Mouse (Mus musculus): Measurements from ENCODE around the gene Slc34a2.
A peak's percentile ranks its signal among the peaks of the same experiment; 100 is the strongest.

The Slc34a2 gene

DNA sequence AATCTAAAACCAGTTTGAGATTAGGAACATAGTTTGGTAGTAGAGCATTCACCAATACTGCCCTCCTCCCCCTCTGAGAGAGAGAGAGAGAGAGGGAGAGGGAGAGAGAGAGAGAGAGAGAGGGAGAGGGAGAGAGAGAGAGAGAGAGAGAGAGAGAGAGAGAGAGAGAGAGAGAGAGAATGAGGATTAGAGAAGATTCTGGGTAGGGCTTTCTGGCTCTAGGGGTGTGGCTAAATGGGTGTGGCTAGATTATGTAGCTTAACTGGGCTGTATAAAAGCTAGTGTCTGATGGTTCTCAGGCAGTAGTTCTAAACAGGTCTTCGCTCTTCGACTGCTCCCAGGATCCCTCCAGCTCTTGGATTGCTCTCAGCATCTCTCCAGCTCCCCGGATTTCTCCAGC, at the start of gene Slc34a2:
Gene Slc34a2 (plus strand): TSS at position 301 of the 400 bp plus-strand sequence.
- DNase-seq = no peak

DNA sequence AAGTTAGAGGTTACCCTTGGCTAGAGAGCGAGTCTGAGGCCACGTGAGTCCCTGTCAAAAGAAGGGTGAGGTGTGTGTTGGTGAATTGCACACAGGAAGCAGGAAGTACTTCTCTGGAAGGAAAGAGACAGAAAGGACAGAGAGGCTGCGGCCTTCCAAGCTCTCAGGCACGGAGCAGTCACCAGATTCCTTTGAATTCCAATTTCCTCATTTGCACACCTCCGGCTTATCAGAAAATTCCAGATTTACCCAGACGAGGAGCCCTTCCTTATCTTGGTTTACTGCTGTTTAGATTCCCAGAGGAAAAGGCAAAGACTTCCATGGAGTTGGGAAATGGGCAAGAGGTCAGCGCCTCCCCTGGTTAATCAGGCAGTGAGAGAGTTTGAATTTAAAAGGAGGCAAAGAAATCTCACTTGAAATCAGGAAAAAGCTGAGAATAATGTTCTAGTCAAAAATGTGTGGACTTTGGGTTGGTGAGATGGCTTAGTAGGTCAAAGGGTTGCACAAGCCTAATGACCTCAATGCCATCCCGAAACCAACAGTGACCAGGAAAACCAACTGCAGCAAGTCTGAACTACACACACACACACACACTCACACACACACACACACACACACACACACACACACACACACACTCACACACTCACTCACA, 47.1 kb upstream of the Slc34a2 start:
- no peak for DNase-seq

- no peak for DNase-seq
These were observed 45.5 kb upstream of the Slc34a2 start for GRCm38 (mm10) chr5:52992210-52992897.

DNA sequence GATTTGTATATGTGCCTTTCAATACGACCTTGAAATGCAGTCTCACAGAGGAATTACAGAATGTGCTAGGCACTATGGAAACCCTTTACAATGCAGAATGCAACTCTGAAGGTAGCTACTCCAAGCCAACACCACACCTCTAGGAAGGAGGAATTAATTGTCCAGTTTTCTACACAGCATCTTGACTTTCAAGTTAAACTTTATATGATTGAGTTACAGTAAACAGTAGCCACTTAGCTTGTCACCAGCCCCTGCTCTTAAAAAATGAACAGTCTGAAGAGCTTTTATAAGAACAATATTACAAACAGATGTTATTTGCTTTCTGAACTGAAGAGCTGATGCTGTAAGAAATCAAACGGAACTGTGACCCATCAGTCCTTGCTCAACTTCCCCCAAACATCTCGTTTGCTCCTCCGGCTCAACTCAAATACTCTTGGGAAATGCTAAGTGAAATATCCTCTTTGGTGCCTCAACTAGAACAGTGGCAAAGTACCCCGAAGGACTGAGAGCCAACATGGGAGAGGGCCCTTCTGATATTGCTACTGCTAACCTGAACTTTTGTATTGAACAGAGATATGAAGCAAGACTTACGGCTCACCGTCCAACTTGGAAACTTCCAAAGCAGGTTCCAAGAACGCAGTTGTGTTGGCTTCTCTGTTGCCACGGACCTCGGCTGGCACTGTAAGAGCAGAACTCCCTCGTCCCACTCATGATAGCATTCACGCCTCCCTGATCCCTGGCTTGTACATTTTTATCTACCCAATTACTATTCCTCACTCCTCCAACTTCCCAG, 44.2 kb upstream of the Slc34a2 start:
- DNase-seq = no peak

- no peak for DNase-seq
These were observed 42.4 kb upstream of the Slc34a2 start for GRCm38 (mm10) chr5:52995461-52995860.

GRCm38 (mm10) chr5:52996145-52996544, 41.7 kb upstream of the Slc34a2 start:
- DNase-seq = no peak

GRCm38 (mm10) chr5:52996601-52997000, 41.3 kb upstream of the Slc34a2 start:
- no peak for DNase-seq

- DNase-seq = no peak
These were observed 40.8 kb upstream of the Slc34a2 start for GRCm38 (mm10) chr5:52997032-52997431.

DNA sequence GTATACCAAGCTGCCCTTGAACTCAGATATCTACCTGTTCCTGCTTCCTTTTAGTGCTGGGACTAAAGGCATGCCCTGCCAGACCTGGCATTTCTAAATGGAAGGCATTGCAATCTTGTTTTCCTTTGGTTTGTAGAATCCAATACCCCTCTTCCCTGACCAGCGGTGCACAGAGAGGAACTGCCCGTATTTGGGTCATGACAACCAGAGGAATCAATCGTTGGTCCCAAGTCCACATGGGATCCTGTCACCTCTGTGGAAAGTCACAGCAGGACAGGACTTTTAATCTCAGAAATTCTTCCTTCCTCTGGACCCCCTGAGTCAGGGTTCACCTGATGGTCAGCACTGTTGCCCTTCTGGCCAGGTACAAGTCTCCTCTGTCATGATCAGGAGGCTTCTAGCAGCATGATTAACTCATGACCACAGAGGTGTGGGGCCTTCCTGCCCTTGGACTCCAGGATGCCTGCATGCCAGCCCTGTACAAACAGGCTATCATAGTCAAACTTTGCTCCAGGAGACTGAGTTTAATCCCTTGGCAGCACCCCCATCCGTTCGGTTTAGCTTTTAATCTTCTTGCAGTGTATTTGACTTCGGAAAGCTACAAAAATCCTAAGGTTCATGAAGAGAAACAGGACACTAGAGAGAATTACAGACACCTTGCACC, 39.7 kb upstream of the Slc34a2 start:
- no peak for DNase-seq

DNA sequence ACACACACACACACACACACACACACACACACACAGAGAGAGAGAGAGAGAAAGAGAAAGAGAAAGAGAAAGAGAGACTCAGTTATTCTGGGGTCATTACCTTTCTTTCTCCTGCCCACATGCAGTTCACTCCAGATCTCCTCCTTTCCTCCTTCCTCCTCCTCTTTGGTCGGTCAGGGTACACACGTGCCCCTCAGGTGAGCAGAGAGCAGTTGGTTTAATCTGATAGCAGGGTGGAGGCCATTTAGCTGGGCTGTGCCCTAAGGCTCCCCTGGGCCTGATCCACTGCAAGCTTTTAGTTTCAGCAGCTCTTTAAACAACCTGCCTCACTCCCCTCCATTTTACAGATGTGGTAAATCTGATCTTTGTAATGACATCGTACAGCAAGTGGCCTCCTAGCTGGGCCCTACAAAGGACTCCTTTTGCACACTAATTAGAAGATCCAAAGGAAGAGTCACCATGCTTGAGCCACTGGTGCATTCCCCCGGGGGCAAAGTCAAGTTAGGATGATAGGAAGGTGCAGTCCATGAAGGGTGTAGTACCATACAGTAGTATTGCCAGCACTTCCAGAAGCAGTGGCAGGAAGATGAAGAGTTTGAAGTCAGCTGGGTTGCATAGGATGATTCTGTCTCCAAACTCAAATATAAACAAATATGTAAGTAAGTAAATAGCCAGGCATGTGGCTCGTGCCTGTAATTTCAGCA, 37.6 kb upstream of the Slc34a2 start:
- DNase-seq = no peak

DNA sequence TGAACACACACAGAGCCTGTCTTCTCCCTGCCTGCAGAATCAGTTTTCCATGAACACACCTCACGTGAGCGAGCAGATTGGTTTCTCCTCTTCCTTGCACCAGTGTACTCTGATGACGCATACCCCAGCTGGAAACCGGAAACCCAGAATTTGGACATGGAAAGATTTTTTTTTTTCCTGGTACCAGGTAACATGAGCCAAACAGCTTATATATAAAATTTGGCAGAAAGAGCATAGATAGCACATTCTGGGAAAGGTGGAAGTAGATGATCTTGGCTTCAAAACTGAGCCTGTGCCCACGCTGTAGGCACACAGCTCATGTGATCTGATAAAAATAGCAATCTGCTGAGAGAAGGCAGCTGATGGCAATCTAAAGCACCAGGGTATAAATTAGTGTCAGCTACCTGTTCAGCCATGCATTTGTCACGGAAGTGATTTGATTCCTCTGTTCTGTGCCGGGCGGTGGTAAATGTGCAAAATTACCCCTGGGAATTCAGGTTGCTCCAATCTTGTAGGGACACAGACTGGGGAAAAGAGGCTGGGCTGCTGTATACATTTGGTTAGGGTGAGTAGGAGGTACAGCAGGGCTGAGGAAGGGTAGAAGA, 35.2 kb upstream of the Slc34a2 start:
- DNase-seq = peak; percentile 73

- no peak for DNase-seq
These were observed 34.4 kb upstream of the Slc34a2 start for GRCm38 (mm10) chr5:53003495-53003894.

GRCm38 (mm10) chr5:53003981-53004380, 33.9 kb upstream of the Slc34a2 start:
- DNase-seq = no peak

DNA sequence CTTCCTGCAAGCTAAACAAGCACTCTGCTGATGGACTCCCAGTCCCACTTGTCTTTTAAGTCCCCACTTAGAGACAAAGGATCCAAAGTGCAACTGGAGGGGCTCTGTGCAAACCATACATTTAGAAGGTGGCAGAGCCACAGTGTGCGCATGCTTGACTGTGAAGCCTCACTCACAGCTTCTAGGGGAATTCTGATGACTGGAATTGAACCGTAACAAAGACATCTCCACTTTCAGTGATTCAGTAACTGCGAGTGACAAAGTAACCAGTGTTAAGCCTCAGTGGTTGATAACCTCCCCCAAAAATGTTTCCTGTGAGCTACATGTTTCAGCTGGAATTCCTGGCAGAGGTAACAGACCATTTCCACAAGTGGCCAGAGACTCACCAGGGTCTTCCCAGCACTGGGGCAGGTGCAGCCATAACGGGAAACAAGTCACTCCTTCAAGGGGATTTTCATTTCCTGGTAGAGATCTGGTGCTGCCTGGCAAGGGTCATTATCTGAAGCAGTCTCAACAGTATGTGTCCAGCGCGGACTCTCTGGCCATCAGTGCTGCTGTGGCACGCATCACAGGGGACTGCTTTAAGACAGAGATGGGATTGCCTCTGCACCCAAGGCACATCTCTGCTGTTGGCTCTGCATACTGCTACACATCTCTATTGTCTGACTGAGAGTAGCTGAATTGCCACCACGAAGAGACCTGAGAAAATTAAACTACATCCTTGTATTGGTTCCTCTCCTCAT, 28.7 kb upstream of the Slc34a2 start:
- no peak for DNase-seq

DNA sequence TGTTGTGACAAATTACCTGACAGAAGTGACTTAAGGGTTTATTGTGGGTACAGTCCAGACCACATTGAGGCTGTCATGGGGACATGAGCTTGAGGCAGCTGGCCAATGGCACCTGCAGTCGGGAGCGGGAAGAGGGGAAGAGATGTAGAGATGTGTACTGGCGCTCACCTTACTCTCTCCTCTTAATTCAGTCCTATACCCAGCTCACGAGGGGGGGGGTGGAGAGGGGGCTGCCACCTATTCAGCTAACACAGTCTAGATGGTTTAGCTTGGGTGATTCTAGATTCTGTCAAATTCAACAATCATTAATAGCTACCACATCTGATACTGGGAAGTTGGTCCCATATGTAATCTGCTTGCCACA, 28.1 kb upstream of the Slc34a2 start:
- DNase-seq = no peak

DNA sequence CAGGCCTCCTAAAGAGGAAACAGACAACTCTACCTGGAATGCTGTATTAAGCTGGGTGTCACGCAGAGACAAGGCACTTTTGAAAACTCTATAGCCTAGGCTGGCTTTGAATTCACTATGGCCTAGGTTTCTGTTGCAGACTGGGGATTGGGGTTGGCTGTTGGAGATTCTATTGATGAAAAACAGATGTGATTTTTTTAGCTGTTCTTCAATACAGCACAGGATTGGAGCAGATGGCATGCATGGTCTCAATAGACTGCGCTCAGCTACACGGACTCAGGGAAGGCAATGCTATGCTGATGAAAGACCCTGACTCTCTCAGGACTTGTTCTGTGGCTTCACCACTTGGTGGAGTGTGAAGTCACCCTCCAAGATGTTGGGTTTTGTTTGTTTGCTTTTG, 26.6 kb upstream of the Slc34a2 start:
- DNase-seq = no peak

- no peak for DNase-seq
These were observed 21.3 kb upstream of the Slc34a2 start for GRCm38 (mm10) chr5:53016606-53017005.

GRCm38 (mm10) chr5:53018316-53018715, 19.6 kb upstream of the Slc34a2 start:
- DNase-seq = no peak

DNA sequence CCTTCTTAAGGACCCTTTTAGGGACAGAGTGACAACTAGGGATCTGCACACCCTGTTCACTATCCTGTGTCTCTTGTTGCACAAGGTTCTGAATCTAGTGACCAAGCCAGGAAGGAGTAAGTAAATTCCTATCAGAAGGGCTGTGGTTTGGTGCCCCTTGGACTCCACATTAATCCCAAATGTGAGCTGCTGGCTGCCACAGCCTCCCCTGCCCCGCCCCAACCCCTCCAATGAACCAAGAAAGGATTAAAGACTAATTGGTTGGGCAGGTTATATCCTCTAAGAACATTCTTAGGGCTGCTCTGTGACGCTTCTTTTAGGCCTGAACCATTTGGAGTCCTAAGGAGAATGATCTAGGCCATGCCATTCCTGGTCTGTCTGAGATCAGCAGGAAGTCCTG, 14.4 kb upstream of the Slc34a2 start:
- DNase-seq = no peak

- no peak for DNase-seq
These were observed 14.0 kb upstream of the Slc34a2 start for GRCm38 (mm10) chr5:53023901-53024300.

- peak; percentile 80 for DNase-seq
These were observed 12.5 kb upstream of the Slc34a2 start for GRCm38 (mm10) chr5:53025276-53025973.
